Mouse (Mus musculus): ENCODE data around the gene Tyrobp.

GRCm38 (mm10) chr7:30384106-30384505 lies 29.5 kb upstream of the Tyrobp start:
- TF ChIP-seq POLR2A (IDR thresholded peaks at IDR 0.05; ENCODE audit: low read depth, low read length): no peak
- no peak for TF ChIP-seq CTCF (IDR thresholded peaks at IDR 0.05; ENCODE audit: borderline replicate concordance, insufficient read depth, low read length)

All from embryonic fibroblast, embryonic 13.5 days (primary cell).